Mouse (Mus musculus): ENCODE results near the gene Clcn1.

- TF ChIP-seq CTCF (IDR thresholded peaks at IDR 0.05; ENCODE audit: borderline replicate concordance, extremely low read depth, insufficient read depth, insufficient read length) (no peak), POLR2A (IDR thresholded peaks at IDR 0.05; ENCODE audit: borderline replicate concordance, extremely low read depth, insufficient read depth, insufficient read length, poor library complexity, severe bottlenecking) (no peak)
Measured at GRCm38 (mm10) chr6:42362974-42363373, 76.5 kb downstream of the Clcn1 start.
